Mouse (Mus musculus): ENCODE results near the gene Tdpoz2.
"Not testable (repeated sequence)": the region's sequence is repeated elsewhere in the genome, so short reads cannot be mapped to it uniquely, and the experiment has no call there.

The Tdpoz2 gene

DNA sequence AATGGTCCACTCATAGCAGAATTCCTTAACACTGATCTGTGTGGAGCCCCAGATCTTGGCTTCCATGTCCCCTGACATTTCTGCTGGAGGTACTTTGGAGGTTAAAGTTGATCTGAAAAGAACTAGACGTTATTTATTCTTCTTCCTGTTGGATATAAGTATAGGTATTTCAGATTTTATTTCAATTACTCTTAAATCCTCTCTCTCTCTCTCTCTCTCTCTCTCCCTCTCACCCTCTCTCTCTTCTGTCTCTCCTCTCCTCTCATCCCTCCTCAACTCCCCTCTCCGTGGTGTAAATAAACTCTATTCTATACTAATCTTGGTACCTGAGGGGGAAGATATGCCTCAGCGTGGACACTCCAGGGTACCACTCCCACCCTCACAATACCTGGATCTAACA lies at the start of gene Tdpoz2:
Gene Tdpoz2, minus strand, starts transcription at position 101 of the 400 bp plus-strand sequence.
- DNase-seq (ENCODE audit: low read depth, low spot score): no peak

- DNase-seq (ENCODE audit: low read depth, low spot score): not testable (repeated sequence)
These were observed 40.5 kb upstream of the Tdpoz2 start, which contains the start of gene Gm37596 for GRCm38 (mm10) chr3:93692970-93693369. Gene Gm37596 (minus strand): TSS chr3:93693070.

DNA sequence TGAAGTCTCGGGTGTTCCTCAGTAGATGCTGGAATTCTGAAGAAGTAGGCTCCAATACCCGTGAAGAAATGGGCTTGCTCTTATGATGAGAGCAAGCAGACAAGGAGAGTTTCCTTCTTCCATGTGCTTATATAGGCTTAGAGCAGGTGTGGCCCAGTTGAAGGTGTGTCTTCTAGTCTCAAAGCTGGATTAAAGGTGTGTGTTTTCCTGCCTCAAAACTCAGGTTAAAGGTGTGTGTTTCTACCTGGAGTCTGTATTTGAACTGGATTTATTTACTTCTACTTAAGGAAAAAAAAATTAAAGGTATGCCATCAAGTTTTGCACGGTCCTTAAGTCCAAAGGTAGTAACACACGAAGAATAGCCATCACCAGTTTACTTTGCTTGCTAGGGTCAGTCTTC lies 23.7 kb upstream of the Tdpoz2 start, which contains the start of gene Tdpoz1:
Gene Tdpoz1, minus strand, starts transcription at position 101 of the 400 bp plus-strand sequence.
- not testable (repeated sequence) for DNase-seq (ENCODE audit: low read depth, low spot score)

DNA sequence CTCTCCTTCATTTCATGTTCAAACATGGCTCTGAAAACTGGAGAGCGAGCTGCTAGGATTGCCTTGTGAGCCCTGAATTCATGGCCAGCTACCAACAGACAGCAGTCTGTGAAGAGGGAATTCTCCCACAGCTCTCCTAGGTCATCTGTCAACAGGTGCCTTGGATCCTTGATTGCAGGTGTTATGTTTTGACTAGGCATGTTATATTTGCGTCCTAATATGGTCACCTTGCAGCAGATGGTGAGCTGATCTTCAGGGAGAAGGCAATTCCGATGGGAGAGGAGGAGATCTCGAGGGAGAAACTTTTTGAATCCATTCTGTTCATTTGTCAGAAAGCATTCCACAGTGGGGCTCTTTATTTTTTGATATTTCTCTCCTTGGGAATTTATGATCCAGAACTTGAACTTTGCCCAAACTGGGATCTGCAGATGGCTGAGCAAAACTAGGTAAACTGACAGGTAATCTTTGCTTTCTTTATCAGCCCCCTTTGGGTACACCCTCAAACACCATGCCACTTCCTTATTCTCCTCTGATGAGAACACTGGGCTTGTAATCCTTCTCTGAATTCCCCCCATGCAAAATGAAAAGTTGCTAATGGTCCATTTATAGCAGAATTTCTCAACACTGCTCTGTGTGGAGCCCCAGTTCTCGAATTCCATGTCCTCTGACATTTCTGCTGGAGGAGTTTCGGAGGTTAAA lies 18.5 kb upstream of the Tdpoz2 start:
- DNase-seq (ENCODE audit: low read depth, low spot score): not testable (repeated sequence)

GRCm38 (mm10) chr3:93654260-93654659 lies 1.8 kb upstream of the Tdpoz2 start:
- DNase-seq (ENCODE audit: low read depth, low spot score): no peak

DNA sequence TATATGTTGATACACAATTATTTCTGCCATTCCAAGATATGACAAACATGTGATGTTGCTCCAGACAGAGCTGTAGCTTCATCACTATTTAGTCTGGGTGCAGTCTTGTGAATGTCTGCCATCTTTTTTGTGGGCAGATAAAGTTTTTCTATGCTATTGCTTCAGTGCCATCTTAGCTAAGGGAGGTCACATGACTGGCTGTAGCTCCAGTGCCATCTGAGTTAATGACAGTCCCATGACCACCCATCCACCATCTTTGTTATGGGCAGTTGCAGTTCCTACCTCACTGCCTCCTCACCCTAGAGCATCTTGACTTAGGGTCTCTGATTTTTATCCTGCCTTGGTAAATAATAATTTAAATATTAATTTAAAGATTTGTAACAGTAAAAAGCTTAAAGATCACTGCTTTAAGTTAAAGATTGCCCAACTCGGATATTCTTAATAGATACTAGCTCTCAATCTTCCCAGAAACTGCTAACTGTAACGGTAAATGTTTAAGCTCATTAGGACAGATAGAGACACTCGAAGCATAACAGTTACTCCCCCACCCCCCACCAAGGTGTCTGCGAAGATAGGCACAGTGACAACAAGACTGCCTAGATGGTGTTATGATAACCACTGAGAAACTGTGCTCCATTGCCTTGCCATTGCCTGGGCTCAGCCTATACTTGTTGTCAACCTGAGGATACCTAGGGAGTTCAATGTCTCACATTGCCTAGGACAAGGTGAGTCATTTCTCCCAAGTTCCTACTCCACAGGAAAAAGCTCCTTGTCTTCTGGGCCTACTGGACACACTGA lies 21.4 kb downstream of the Tdpoz2 start:
- DNase-seq (ENCODE audit: low read depth, low spot score): not testable (repeated sequence)

GRCm38 (mm10) chr3:93608970-93609369 lies 43.5 kb downstream of the Tdpoz2 start:
- peak; percentile 16 for DNase-seq (ENCODE audit: low read depth, low spot score)

- no peak for DNase-seq (ENCODE audit: low read depth, low spot score)
These were observed 50.6 kb downstream of the Tdpoz2 start for GRCm38 (mm10) chr3:93601903-93602302.

Data from A20 (cell line).